Mouse (Mus musculus) CD4-positive, CD25-positive, alpha-beta regulatory T cell (primary cell): ENCODE results near the gene Unc5cl. TPM values are rescaled to one million over a fixed set of nuclear protein-coding genes. Genes with fewer than 3 reads are reported as not detected.

Source experiments
- polyA plus RNA-seq: library from polyadenylated mRNA; unstranded; fragments of 100-300 nt; shearing (Covaris generic); gene quantifications from one replicate; pipeline ENCODE4 v1.2.1, GENCODE M21; 2017

Unc5cl gene
- polyA plus RNA-seq = 38.9 TPM

GRCm38 (mm10) chr17:48454688-48455087 is at the start of gene Unc5cl:
Gene Unc5cl (plus strand): TSS chr17:48454901.

GRCm38 (mm10) chr17:48409380-48410298 is 45.1 kb upstream of the Unc5cl start, which contains the start of the genes Nfya and Oard1:
Gene Nfya (minus strand): TSS chr17:48409906.
Gene Oard1 (plus strand): TSS chr17:48410014.

GRCm38 (mm10) chr17:48432158-48432980 is 22.3 kb upstream of the Unc5cl start, which contains the start of gene Apobec2:
Gene Apobec2 (minus strand): TSS chr17:48432930.

GRCm38 (mm10) chr17:48451353-48451675 is 3.4 kb upstream of the Unc5cl start, which contains the start of gene Tspo2:
Gene Tspo2 (minus strand): TSS chr17:48451522.

Other genes with a start within 250 kb of the Unc5cl start
- gene Trem1, start 222.1 kb upstream of the Unc5cl start, polyA plus RNA-seq = not detected
- not detected for gene Trem3, start 207.1 kb upstream of the Unc5cl start, polyA plus RNA-seq
- gene Treml4, start 190.6 kb upstream of the Unc5cl start, polyA plus RNA-seq = 1.2 TPM
- 32.8 TPM for gene Treml2, start 155.4 kb upstream of the Unc5cl start, polyA plus RNA-seq
- 4.9 TPM for gene B430306N03Rik, start 138.8 kb upstream of the Unc5cl start, polyA plus RNA-seq
- not detected for gene Trem2, start 108.5 kb upstream of the Unc5cl start, polyA plus RNA-seq
- gene Treml1, start 95.0 kb upstream of the Unc5cl start, polyA plus RNA-seq = not detected
- gene Nfya, start 45.0 kb upstream of the Unc5cl start, polyA plus RNA-seq = 4.6 TPM
- 85.2 TPM for gene Oard1, start 44.9 kb upstream of the Unc5cl start, polyA plus RNA-seq
- gene Apobec2, start 22.0 kb upstream of the Unc5cl start, polyA plus RNA-seq = 7.3 TPM
- 0.06 TPM for gene Tspo2, start 3.4 kb upstream of the Unc5cl start, polyA plus RNA-seq